Mouse (Mus musculus): Measurements from ENCODE around the gene Scrn1. TPM values are rescaled to one million over a fixed set of nuclear protein-coding genes. Genes with fewer than 3 reads are reported as not detected.

Scrn1 gene
- total RNA-seq, 2 experiments from 2014 or later, result 143 to 145 TPM

GRCm38 (mm10) chr6:54573218-54573955, 7.1 kb upstream of the Scrn1 start:
- intact Hi-C loops (cut with DNase I), result no loop called here
- no peak for DNase-seq (ENCODE audit: low spot score in 2 of 2)

GRCm38 (mm10) chr6:54569776-54570175, 3.5 kb upstream of the Scrn1 start:
- peak in 1 of 2 experiments; percentile 27 for DNase-seq (ENCODE audit: low spot score in 2 of 2)
- intact Hi-C loops (cut with DNase I), result no loop called here

- intact Hi-C loops (cut with DNase I), result no loop called here
- DNase-seq (ENCODE audit: low spot score in 2 of 2), result no peak
Observed at GRCm38 (mm10) chr6:54566546-54566919, 244 bp upstream of the Scrn1 start.

GRCm38 (mm10) chr6:54565012-54565411, 1.3 kb downstream of the Scrn1 start:
- intact Hi-C loops (cut with DNase I), result no loop called here
- peak in 1 of 2 experiments; percentile 61 for DNase-seq (ENCODE audit: low spot score in 2 of 2)

- DNase-seq (ENCODE audit: low spot score in 2 of 2), result peak in 1 of 2 experiments; percentile 12
- intact Hi-C loops (cut with DNase I), result no loop called here
Observed at GRCm38 (mm10) chr6:54564506-54564991, 1.7 kb downstream of the Scrn1 start.

GRCm38 (mm10) chr6:54563561-54563960, 2.7 kb downstream of the Scrn1 start:
- no peak for DNase-seq (ENCODE audit: low spot score in 2 of 2)
- intact Hi-C loops (cut with DNase I), result no loop called here

- intact Hi-C loops (cut with DNase I), result no loop called here
- no peak for DNase-seq (ENCODE audit: low spot score in 2 of 2)
Observed at GRCm38 (mm10) chr6:54562018-54562809, 4.1 kb downstream of the Scrn1 start.

GRCm38 (mm10) chr6:54558466-54558865, 7.8 kb downstream of the Scrn1 start:
- intact Hi-C loops (cut with DNase I), result no loop called here
- DNase-seq (ENCODE audit: low spot score in 2 of 2), result no peak

GRCm38 (mm10) chr6:54557671-54558070, 8.6 kb downstream of the Scrn1 start:
- intact Hi-C loops (cut with DNase I), result no loop called here
- DNase-seq (ENCODE audit: low spot score in 2 of 2), result no peak

- intact Hi-C loops (cut with DNase I), result no loop called here
- no peak for DNase-seq (ENCODE audit: low spot score in 2 of 2)
Observed at GRCm38 (mm10) chr6:54555816-54556215, 10.5 kb downstream of the Scrn1 start.

- no peak for DNase-seq (ENCODE audit: low spot score in 2 of 2)
- intact Hi-C loops (cut with DNase I), result no loop called here
Observed at GRCm38 (mm10) chr6:54554341-54555110, 11.8 kb downstream of the Scrn1 start.

GRCm38 (mm10) chr6:54553632-54554031, 12.7 kb downstream of the Scrn1 start:
- no peak for DNase-seq (ENCODE audit: low spot score in 2 of 2)
- intact Hi-C loops (cut with DNase I), result no loop called here

- intact Hi-C loops (cut with DNase I), result no loop called here
- DNase-seq (ENCODE audit: low spot score in 2 of 2), result no peak
Observed at GRCm38 (mm10) chr6:54552721-54553413, 13.4 kb downstream of the Scrn1 start.

GRCm38 (mm10) chr6:54550801-54551323, 15.4 kb downstream of the Scrn1 start:
- intact Hi-C loops (cut with DNase I), result no loop called here
- no peak for DNase-seq (ENCODE audit: low spot score in 2 of 2)

- no peak for DNase-seq (ENCODE audit: low spot score in 2 of 2)
- intact Hi-C loops (cut with DNase I), result no loop called here
Observed at GRCm38 (mm10) chr6:54549311-54549710, 17.0 kb downstream of the Scrn1 start.

GRCm38 (mm10) chr6:54548314-54549019, 17.8 kb downstream of the Scrn1 start:
- intact Hi-C loops (cut with DNase I), result no loop called here
- DNase-seq (ENCODE audit: low spot score in 2 of 2), result no peak

- intact Hi-C loops (cut with DNase I), result no loop called here
- no peak for DNase-seq (ENCODE audit: low spot score in 2 of 2)
Observed at GRCm38 (mm10) chr6:54543646-54544045, 22.6 kb downstream of the Scrn1 start.

- peak in 1 of 2 experiments; percentile 69 for DNase-seq (ENCODE audit: low spot score in 2 of 2)
- intact Hi-C loops (cut with DNase I), result no loop called here
Observed at GRCm38 (mm10) chr6:54542836-54543235, 23.5 kb downstream of the Scrn1 start.

Data from left cerebral cortex, postnatal 25 days (tissue).